Mouse (Mus musculus): ENCODE measurements around the gene Chaf1a.

Chaf1a gene

GRCm38 (mm10) chr17:56040030-56040856, at the start of gene Chaf1a:
Chaf1a (plus strand) TSS chr17:56040439.
- peak; percentile 100 for DNase-seq (ENCODE audit: low spot score)

GRCm38 (mm10) chr17:55996007-55996406, 44.2 kb upstream of the Chaf1a start:
- peak; percentile 57 for DNase-seq (ENCODE audit: low spot score)

GRCm38 (mm10) chr17:55999794-56000499, 40.3 kb upstream of the Chaf1a start:
- no peak for DNase-seq (ENCODE audit: low spot score)

- DNase-seq (ENCODE audit: low spot score) = no peak
Measured at GRCm38 (mm10) chr17:56003000-56003399, 37.2 kb upstream of the Chaf1a start.

- DNase-seq (ENCODE audit: low spot score) = no peak
Measured at GRCm38 (mm10) chr17:56005415-56006061, 34.7 kb upstream of the Chaf1a start, which contains the start of the genes Stap2 and Mpnd. Stap2 (minus strand) TSS chr17:56005584. Mpnd (plus strand) TSS chr17:56005711.

GRCm38 (mm10) chr17:56006956-56007355, 33.3 kb upstream of the Chaf1a start:
- no peak for DNase-seq (ENCODE audit: low spot score)

GRCm38 (mm10) chr17:56007444-56008355, 32.5 kb upstream of the Chaf1a start:
- no peak for DNase-seq (ENCODE audit: low spot score)

GRCm38 (mm10) chr17:56008356-56009087, 31.7 kb upstream of the Chaf1a start:
- peak; percentile 99 for DNase-seq (ENCODE audit: low spot score)

GRCm38 (mm10) chr17:56009088-56009961, 30.9 kb upstream of the Chaf1a start:
- peak; percentile 94 for DNase-seq (ENCODE audit: low spot score)

- no peak for DNase-seq (ENCODE audit: low spot score)
Measured at GRCm38 (mm10) chr17:56009962-56010240, 30.3 kb upstream of the Chaf1a start.

GRCm38 (mm10) chr17:56010255-56010654, 30.0 kb upstream of the Chaf1a start:
- no peak for DNase-seq (ENCODE audit: low spot score)

- peak; percentile 86 for DNase-seq (ENCODE audit: low spot score)
Measured at GRCm38 (mm10) chr17:56010681-56011080, 29.6 kb upstream of the Chaf1a start.

- no peak for DNase-seq (ENCODE audit: low spot score)
Measured at GRCm38 (mm10) chr17:56011441-56011840, 28.8 kb upstream of the Chaf1a start.

GRCm38 (mm10) chr17:56015293-56015692, 24.9 kb upstream of the Chaf1a start:
- no peak for DNase-seq (ENCODE audit: low spot score)

- DNase-seq (ENCODE audit: low spot score) = no peak
Measured at GRCm38 (mm10) chr17:56016382-56016781, 23.9 kb upstream of the Chaf1a start.

- no peak for DNase-seq (ENCODE audit: low spot score)
Measured at GRCm38 (mm10) chr17:56016793-56017785, 23.1 kb upstream of the Chaf1a start.

GRCm38 (mm10) chr17:56017848-56018247, 22.4 kb upstream of the Chaf1a start:
- no peak for DNase-seq (ENCODE audit: low spot score)

- peak; percentile 59 for DNase-seq (ENCODE audit: low spot score)
Measured at GRCm38 (mm10) chr17:56018347-56019131, 21.7 kb upstream of the Chaf1a start.

All from MN1 (cell line).